Mouse (Mus musculus): ENCODE measurements at regions not wholly inside any gene's neighbourhood (a gene's known extent, or its start where the extent isn't known, plus 50 kb on each side); places are given as distances from the start of the nearest gene placed in this dataset.

DNA sequence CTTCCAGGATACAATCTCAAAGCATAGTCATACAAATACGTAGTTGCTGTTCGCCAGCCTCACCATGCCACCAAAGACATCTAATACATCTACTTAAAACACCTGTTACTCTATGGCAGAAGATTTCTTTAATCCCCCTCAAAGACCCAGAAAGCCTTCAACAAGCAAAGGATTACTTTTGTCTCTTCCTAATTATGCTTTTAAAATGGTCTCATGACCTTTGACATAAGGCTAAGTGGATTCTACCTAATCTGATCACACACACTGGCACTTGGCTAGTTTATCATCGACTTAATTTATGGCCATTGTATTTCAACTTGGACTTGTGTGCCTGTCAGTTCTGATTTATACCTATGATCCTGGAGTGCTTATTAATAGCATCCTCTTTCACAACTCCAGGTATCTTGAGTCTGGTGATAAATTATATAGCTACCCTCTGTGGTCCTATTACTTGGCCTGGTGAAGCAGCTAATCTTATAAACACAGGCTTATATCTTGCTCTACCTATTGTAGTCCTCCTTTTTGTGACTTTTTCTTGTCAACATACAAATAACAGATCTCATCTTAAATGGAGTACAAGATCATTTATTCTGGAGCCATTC, 568.6 kb upstream of the B3galt2 start:
- DNase-seq (ENCODE audit: inconsistent age in 2 of 2, low spot score in 1 of 2), result no peak

- no peak for DNase-seq (ENCODE audit: inconsistent age in 2 of 2, low spot score in 1 of 2)
Observed at GRCm38 (mm10) chr1:143074999-143075398, 565.5 kb upstream of the B3galt2 start.

- no peak for DNase-seq (ENCODE audit: inconsistent age in 2 of 2, low spot score in 1 of 2)
Observed at GRCm38 (mm10) chr1:143080441-143080840, 560.0 kb upstream of the B3galt2 start.

GRCm38 (mm10) chr1:143096904-143097303, 543.6 kb upstream of the B3galt2 start:
- DNase-seq (ENCODE audit: inconsistent age in 2 of 2, low spot score in 1 of 2), result no peak

DNA sequence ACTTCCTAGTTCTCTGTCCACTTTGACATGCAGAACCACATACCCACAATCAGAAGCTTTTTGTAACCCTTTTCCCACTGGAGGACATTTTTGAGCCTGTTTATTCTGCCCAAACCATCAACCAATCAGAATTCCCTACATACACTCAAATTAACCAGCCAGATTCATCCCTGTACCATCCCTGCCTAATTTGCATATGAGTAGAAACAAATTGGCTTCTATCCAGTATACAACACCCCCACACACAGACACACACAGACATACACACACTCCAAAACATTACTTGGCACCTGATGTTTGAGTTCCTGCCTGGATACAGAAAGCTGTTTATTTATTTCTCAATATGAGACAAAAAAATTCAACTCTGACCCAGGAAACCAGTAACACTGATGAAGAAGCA, 542.2 kb upstream of the B3galt2 start:
- DNase-seq (ENCODE audit: inconsistent age in 2 of 2, low spot score in 1 of 2), result no peak

GRCm38 (mm10) chr1:143122185-143122584, 518.3 kb upstream of the B3galt2 start:
- no peak for DNase-seq (ENCODE audit: inconsistent age in 2 of 2, low spot score in 1 of 2)

DNA sequence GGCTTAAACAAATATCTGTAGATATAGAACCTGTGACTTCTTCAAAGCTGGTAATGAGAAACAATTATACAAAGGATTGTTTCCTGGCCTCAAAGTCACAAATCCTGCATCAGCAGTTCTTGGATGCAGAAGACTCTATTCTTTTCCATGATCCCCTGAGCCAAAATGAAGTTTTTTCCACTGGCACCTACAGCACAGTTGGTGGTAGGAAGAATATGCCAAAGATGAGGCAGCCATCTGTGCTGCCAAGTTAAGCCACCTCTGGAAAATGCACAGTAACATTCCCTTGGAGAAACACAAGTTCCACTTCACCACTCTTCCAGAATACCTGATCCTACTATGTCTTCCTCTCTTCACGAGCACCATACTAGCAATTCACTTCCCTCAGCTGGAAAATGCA, 510.2 kb upstream of the B3galt2 start:
- DNase-seq (ENCODE audit: inconsistent age in 2 of 2, low spot score in 1 of 2), result no peak

DNA sequence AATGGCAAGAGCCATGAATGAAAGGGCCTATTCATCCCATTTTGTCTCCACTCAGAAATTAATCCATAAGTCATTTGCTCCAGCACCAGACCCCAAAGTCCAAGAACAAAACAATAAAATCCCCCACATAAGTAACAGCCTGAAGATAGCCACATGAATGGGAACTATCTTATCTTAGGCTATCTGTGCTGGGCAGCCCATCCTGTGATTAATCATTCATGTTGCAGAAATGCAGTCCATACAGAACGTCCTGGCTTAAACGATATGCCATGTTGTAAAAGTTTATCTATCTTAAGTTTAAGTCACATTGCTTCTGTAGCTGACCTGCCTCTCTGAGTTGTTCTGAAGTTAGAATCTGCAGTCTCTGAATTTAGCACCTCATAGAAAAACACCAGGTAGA, 507.7 kb upstream of the B3galt2 start:
- no peak for DNase-seq (ENCODE audit: inconsistent age in 2 of 2, low spot score in 1 of 2)

- DNase-seq (ENCODE audit: inconsistent age in 2 of 2, low spot score in 1 of 2), result peak in 1 of 2 experiments; percentile 7
Observed at GRCm38 (mm10) chr1:143145111-143145984, 495.1 kb upstream of the B3galt2 start.

DNA sequence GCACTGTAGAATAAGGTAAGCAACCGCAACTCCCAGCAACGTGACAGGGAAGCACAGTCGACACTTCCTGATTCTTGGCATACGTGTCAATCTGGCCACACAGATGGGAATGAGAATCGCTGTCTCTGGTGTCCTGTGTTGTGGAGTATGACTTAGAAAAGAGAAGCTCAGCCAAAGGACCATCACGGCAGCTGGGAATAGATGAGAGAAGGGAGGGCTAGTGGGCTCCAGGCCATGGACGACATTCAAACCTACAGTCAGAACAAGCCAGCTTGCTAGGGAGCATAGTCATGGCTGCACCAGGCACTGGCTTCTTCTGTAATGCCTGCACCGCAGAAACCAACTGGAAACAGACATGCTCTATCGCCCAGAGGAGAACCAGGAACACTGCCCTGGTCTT, 469.2 kb upstream of the B3galt2 start:
- no peak for DNase-seq (ENCODE audit: inconsistent age in 2 of 2, low spot score in 1 of 2)

DNA sequence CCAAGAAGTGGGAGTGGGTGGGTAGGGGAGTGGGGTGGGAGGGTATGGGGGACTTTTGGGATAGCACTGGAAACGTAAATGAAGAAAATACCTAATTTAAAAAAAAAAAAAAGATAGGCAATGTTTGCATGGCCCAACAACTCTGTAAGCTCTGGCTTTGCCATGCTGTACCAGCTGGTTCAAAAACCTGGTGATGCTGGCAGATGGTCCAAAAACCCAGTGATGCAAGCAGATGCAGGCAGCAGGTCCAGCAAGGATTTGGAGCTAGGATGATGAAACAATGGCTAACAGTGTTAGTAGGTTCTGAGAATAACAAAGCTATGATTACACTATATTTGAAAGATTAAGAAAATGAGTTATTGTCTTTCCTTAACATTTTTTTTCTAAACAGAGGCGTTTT, 466.6 kb upstream of the B3galt2 start:
- no peak for DNase-seq (ENCODE audit: inconsistent age in 2 of 2, low spot score in 1 of 2)

GRCm38 (mm10) chr1:143192167-143192793, 448.2 kb upstream of the B3galt2 start:
- DNase-seq (ENCODE audit: inconsistent age in 2 of 2, low spot score in 1 of 2), result no peak

- no peak for DNase-seq (ENCODE audit: inconsistent age in 2 of 2, low spot score in 1 of 2)
Observed at GRCm38 (mm10) chr1:143200213-143200889, 440.1 kb upstream of the B3galt2 start.

GRCm38 (mm10) chr1:143200971-143201370, 439.5 kb upstream of the B3galt2 start:
- no peak for DNase-seq (ENCODE audit: inconsistent age in 2 of 2, low spot score in 1 of 2)

DNA sequence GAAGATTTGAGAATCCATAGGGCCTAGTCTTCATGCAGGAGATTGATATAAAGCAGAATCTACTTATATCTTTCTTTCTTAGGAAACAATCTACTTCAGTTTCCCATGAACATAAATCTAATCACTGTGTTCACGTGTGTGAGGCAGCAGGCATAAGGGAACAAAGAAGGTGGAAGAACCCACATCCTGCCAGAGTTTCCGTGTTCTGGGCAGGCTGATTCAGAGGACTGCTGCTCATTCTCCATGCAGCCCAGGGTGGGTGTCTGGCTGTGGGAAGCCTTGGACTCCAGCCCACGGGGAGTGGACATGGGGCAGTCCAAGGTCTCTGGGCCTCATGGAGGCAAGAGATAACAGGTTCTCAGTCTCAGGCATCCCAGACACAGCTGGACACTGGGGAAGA, 438.3 kb upstream of the B3galt2 start:
- no peak for DNase-seq (ENCODE audit: inconsistent age in 2 of 2, low spot score in 1 of 2)

DNA sequence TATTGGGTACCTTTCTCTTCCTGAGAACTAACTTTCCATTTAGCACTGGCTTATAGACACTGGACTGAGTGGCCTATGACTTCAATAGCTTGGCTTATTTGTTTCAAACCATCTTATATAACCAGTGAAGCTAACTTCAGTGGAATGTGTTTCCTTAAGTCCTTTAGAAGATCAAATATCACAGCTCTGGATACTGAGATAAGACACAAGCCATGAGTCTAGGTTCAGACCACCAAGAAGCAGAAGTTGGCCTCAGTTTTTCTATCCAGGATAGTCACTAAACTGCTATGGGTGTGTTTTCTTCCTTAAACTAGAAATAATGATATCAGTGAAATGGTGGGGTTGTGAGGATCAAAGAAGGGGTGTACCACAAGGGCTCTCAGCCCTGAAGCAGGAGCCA, 436.4 kb upstream of the B3galt2 start:
- no peak for DNase-seq (ENCODE audit: inconsistent age in 2 of 2, low spot score in 1 of 2)

GRCm38 (mm10) chr1:143206995-143207394, 433.5 kb upstream of the B3galt2 start:
- no peak for DNase-seq (ENCODE audit: inconsistent age in 2 of 2, low spot score in 1 of 2)

DNA sequence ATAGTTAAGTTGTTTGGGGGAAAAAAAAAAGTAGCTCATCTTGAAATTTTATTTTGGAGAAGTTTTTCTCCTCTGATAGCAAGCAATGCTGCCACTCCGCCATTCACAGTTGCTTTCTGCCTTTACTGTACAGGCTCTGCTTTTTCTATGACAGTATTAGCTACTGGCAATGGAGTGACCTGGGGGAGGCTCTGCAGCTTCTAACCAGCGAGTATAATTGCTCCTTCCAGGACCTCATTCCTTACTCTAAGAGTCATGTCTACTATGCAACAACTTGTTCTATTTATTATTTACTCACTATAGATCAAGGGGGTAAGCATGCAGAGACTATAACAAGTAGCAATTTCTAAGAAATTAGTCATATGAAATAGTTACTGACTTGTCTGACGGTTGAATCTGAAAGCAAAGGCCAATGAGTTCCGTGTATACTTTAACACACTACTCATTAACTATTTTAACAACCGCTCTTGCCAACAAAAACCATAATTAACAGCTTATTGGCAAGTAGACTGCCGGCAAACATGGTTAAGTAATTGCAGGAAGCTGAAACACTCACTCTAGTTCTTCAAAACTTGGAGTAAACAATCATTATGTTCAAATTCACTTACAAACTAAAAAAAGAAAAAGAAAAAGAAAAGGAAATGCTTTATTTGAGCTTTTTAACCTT, 432.9 kb upstream of the B3galt2 start:
- no peak for DNase-seq (ENCODE audit: inconsistent age in 2 of 2, low spot score in 1 of 2)

GRCm38 (mm10) chr1:143217401-143217800, 423.1 kb upstream of the B3galt2 start:
- DNase-seq (ENCODE audit: inconsistent age in 2 of 2, low spot score in 1 of 2), result no peak

- no peak for DNase-seq (ENCODE audit: inconsistent age in 2 of 2, low spot score in 1 of 2)
Observed at GRCm38 (mm10) chr1:143231969-143232368, 408.5 kb upstream of the B3galt2 start.
